Mouse (Mus musculus): ENCODE measurements around the gene Gdf5. TPM values are rescaled to one million over a fixed set of nuclear protein-coding genes. Genes with fewer than 3 reads are reported as not detected.

The Gdf5 gene
- polyA plus RNA-seq, 1 experiment from 2014 or later = 0.79 TPM

- Histone ChIP-seq H3K9me3 (ENCODE audit: control insufficient read depth, low read length) (no peaks in the 10 kb centered on the region), H3K4me1 (ENCODE audit: control insufficient read depth, insufficient read depth, low read length) (no peaks in the 10 kb centered on the region), H3K27me3 (replicated peaks; ENCODE audit: control insufficient read depth, insufficient read depth, low read length) (no peaks in the 10 kb centered on the region), H3K4me3 (ENCODE audit: low read length) (no peak overlapping the region), H3K27ac (ENCODE audit: low read length) (no peak overlapping the region), H3K36me3 (ENCODE audit: control insufficient read depth, insufficient read depth, low read length) (peaks cover 23% of the 10 kb centered on the region), H3K4me2 (ENCODE audit: low read depth, low read length) (no peak overlapping the region), H3K9ac (ENCODE audit: low read depth, low read length) (no peak overlapping the region)
- no peak for ATAC-seq
- 37% methylated on average over 1 of the region's 1 CpGs for WGBS
Observed at GRCm38 (mm10) chr2:155962991-155963390, 17.8 kb upstream of the Gdf5 start.

GRCm38 (mm10) chr2:155961862-155962261, 16.7 kb upstream of the Gdf5 start:
- no peak overlapping the region for H3K9ac ChIP-seq (ENCODE audit: low read depth, low read length)
- peaks cover 4% of the 10 kb centered on the region; the same call in 1 of the 2 replicates for H3K4me1 ChIP-seq (ENCODE audit: control insufficient read depth, insufficient read depth, low read length)
- no peak overlapping the region for H3K27ac ChIP-seq (ENCODE audit: low read length)
- H3K9me3 ChIP-seq (ENCODE audit: control insufficient read depth, low read length) = no peaks in the 10 kb centered on the region
- no peak overlapping the region for H3K4me2 ChIP-seq (ENCODE audit: low read depth, low read length)
- no peak for ATAC-seq
- H3K4me3 ChIP-seq (ENCODE audit: low read length) = no peak overlapping the region
- H3K27me3 ChIP-seq (replicated peaks; ENCODE audit: control insufficient read depth, insufficient read depth, low read length) = no peaks in the 10 kb centered on the region
- 83% methylated on average over 10 of the region's 10 CpGs for WGBS
- peaks cover 17% of the 10 kb centered on the region for H3K36me3 ChIP-seq (ENCODE audit: control insufficient read depth, insufficient read depth, low read length)

GRCm38 (mm10) chr2:155959981-155960380, 14.8 kb upstream of the Gdf5 start:
- H3K27me3 ChIP-seq (replicated peaks; ENCODE audit: control insufficient read depth, insufficient read depth, low read length) = no peaks in the 10 kb centered on the region
- no peak overlapping the region for H3K9ac ChIP-seq (ENCODE audit: low read depth, low read length)
- peaks cover 12% of the 10 kb centered on the region for H3K36me3 ChIP-seq (ENCODE audit: control insufficient read depth, insufficient read depth, low read length)
- WGBS = 80% methylated on average over 5 of the region's 5 CpGs
- H3K4me1 ChIP-seq (ENCODE audit: control insufficient read depth, insufficient read depth, low read length) = peaks cover 4% of the 10 kb centered on the region; the same call in 1 of the 2 replicates
- no peaks in the 10 kb centered on the region for H3K9me3 ChIP-seq (ENCODE audit: control insufficient read depth, low read length)
- no peak overlapping the region for H3K4me2 ChIP-seq (ENCODE audit: low read depth, low read length)
- ATAC-seq = no peak
- no peak overlapping the region for H3K4me3 ChIP-seq (ENCODE audit: low read length)
- H3K27ac ChIP-seq (ENCODE audit: low read length) = no peak overlapping the region

GRCm38 (mm10) chr2:155956134-155957059, 11.2 kb upstream of the Gdf5 start, which contains the start of gene Cep250:
Gene Cep250 (plus strand): TSS chr2:155956458.
- peak; percentile 99 for ATAC-seq
- Histone ChIP-seq H3K27me3 (replicated peaks; ENCODE audit: control insufficient read depth, insufficient read depth, low read length) (no peaks in the 10 kb centered on the region; the same call in 1 of the 2 replicates), H3K27ac (ENCODE audit: low read length) (peak within 1 kb of the TSS; percentile 86), H3K9ac (ENCODE audit: low read depth, low read length) (peak within 1 kb of the TSS; percentile 99), H3K4me3 (ENCODE audit: low read length) (peak within 1 kb of the TSS; percentile 97), H3K9me3 (ENCODE audit: control insufficient read depth, low read length) (no peaks in the 10 kb centered on the region), H3K36me3 (ENCODE audit: control insufficient read depth, insufficient read depth, low read length) (no peaks in the 10 kb centered on the region), H3K4me2 (ENCODE audit: low read depth, low read length) (peak within 1 kb of the TSS; percentile 64), H3K4me1 (ENCODE audit: control insufficient read depth, insufficient read depth, low read length) (peaks cover 4% of the 10 kb centered on the region; the same call in 1 of the 2 replicates)
- WGBS = under 1% methylated on average over 59 of the region's 59 CpGs

GRCm38 (mm10) chr2:155952006-155952405, 6.8 kb upstream of the Gdf5 start:
- Histone ChIP-seq H3K27ac (ENCODE audit: low read length) (no peak overlapping the region), H3K27me3 (replicated peaks; ENCODE audit: control insufficient read depth, insufficient read depth, low read length) (no peaks in the 10 kb centered on the region; the same call in 1 of the 2 replicates), H3K4me3 (ENCODE audit: low read length) (no peak overlapping the region), H3K4me2 (ENCODE audit: low read depth, low read length) (no peak overlapping the region), H3K36me3 (ENCODE audit: control insufficient read depth, insufficient read depth, low read length) (no peaks in the 10 kb centered on the region), H3K9ac (ENCODE audit: low read depth, low read length) (no peak overlapping the region), H3K9me3 (ENCODE audit: control insufficient read depth, low read length) (no peaks in the 10 kb centered on the region), H3K4me1 (ENCODE audit: control insufficient read depth, insufficient read depth, low read length) (no peaks in the 10 kb centered on the region)
- no peak for ATAC-seq

- Histone ChIP-seq H3K4me1 (ENCODE audit: control insufficient read depth, insufficient read depth, low read length) (peaks cover 3% of the 10 kb centered on the region; the same call in 1 of the 2 replicates), H3K27ac (ENCODE audit: low read length) (no peak overlapping the region), H3K4me2 (ENCODE audit: low read depth, low read length) (no peak overlapping the region), H3K27me3 (replicated peaks; ENCODE audit: control insufficient read depth, insufficient read depth, low read length) (no peaks in the 10 kb centered on the region; the same call in 1 of the 2 replicates), H3K4me3 (ENCODE audit: low read length) (no peak overlapping the region), H3K9me3 (ENCODE audit: control insufficient read depth, low read length) (no peaks in the 10 kb centered on the region), H3K36me3 (ENCODE audit: control insufficient read depth, insufficient read depth, low read length) (no peaks in the 10 kb centered on the region), H3K9ac (ENCODE audit: low read depth, low read length) (no peak overlapping the region)
- WGBS = 36% methylated on average over 6 of the region's 6 CpGs
- no peak for ATAC-seq
Observed at GRCm38 (mm10) chr2:155949362-155949761, 4.2 kb upstream of the Gdf5 start.

- no peaks in the 10 kb centered on the region for H3K9me3 ChIP-seq (ENCODE audit: control insufficient read depth, low read length)
- H3K27ac ChIP-seq (ENCODE audit: low read length) = no peak overlapping the region
- H3K4me2 ChIP-seq (ENCODE audit: low read depth, low read length) = no peak overlapping the region
- ATAC-seq = no peak
- H3K27me3 ChIP-seq (replicated peaks; ENCODE audit: control insufficient read depth, insufficient read depth, low read length) = no peaks in the 10 kb centered on the region; the same call in 1 of the 2 replicates
- H3K4me3 ChIP-seq (ENCODE audit: low read length) = no peak overlapping the region
- 51% methylated on average over 5 of the region's 5 CpGs for WGBS
- no peak overlapping the region for H3K9ac ChIP-seq (ENCODE audit: low read depth, low read length)
- peaks cover 9% of the 10 kb centered on the region for H3K4me1 ChIP-seq (ENCODE audit: control insufficient read depth, insufficient read depth, low read length)
- no peaks in the 10 kb centered on the region for H3K36me3 ChIP-seq (ENCODE audit: control insufficient read depth, insufficient read depth, low read length)
Observed at GRCm38 (mm10) chr2:155947390-155948002, 2.3 kb upstream of the Gdf5 start.

GRCm38 (mm10) chr2:155946499-155946898, 1.3 kb upstream of the Gdf5 start:
- Histone ChIP-seq H3K27me3 (replicated peaks; ENCODE audit: control insufficient read depth, insufficient read depth, low read length) (no peaks in the 10 kb centered on the region), H3K36me3 (ENCODE audit: control insufficient read depth, insufficient read depth, low read length) (no peaks in the 10 kb centered on the region), H3K9me3 (ENCODE audit: control insufficient read depth, low read length) (no peaks in the 10 kb centered on the region), H3K27ac (ENCODE audit: low read length) (no peak overlapping the region), H3K4me1 (ENCODE audit: control insufficient read depth, insufficient read depth, low read length) (peaks cover 9% of the 10 kb centered on the region), H3K4me3 (ENCODE audit: low read length) (no peak overlapping the region), H3K4me2 (ENCODE audit: low read depth, low read length) (no peak overlapping the region), H3K9ac (ENCODE audit: low read depth, low read length) (no peak overlapping the region)
- WGBS = 29% methylated on average over 4 of the region's 4 CpGs
- ATAC-seq = no peak

- Histone ChIP-seq H3K27ac (ENCODE audit: low read length) (no peak overlapping the region), H3K4me3 (ENCODE audit: low read length) (no peak overlapping the region), H3K9ac (ENCODE audit: low read depth, low read length) (no peak overlapping the region), H3K36me3 (ENCODE audit: control insufficient read depth, insufficient read depth, low read length) (no peaks in the 10 kb centered on the region), H3K27me3 (replicated peaks; ENCODE audit: control insufficient read depth, insufficient read depth, low read length) (no peaks in the 10 kb centered on the region), H3K4me1 (ENCODE audit: control insufficient read depth, insufficient read depth, low read length) (peaks cover 9% of the 10 kb centered on the region), H3K9me3 (ENCODE audit: control insufficient read depth, low read length) (no peaks in the 10 kb centered on the region), H3K4me2 (ENCODE audit: low read depth, low read length) (no peak overlapping the region)
- WGBS = 8% methylated on average over 7 of the region's 7 CpGs
- ATAC-seq = no peak
Observed at GRCm38 (mm10) chr2:155946069-155946468, 902 bp upstream of the Gdf5 start.

Measured in intestine, embryonic 16.5 days (tissue).